Mouse (Mus musculus) G1E-ER4 (cell line): ENCODE results near the gene Rere. TPM values are rescaled to one million over a fixed set of nuclear protein-coding genes. Genes with fewer than 3 reads are reported as not detected.
A peak's percentile ranks its signal among the peaks of the same experiment; 100 is the strongest.

Source experiments
- GATA1 ChIP-seq: IDR thresholded peaks from one replicate; pipeline ENCODE4 v1.8.0; 2012; ENCODE audit warnings: low read length, inconsistent platforms
- polyA plus RNA-seq: library from polyadenylated mRNA; stranded (reverse); fragments of >175 nt; gene quantifications from 2 replicates; pipeline ENCODE4 v1.2.3, GENCODE M21; 2012

Rere gene
- polyA plus RNA-seq, 1 experiment, result 282 TPM

DNA sequence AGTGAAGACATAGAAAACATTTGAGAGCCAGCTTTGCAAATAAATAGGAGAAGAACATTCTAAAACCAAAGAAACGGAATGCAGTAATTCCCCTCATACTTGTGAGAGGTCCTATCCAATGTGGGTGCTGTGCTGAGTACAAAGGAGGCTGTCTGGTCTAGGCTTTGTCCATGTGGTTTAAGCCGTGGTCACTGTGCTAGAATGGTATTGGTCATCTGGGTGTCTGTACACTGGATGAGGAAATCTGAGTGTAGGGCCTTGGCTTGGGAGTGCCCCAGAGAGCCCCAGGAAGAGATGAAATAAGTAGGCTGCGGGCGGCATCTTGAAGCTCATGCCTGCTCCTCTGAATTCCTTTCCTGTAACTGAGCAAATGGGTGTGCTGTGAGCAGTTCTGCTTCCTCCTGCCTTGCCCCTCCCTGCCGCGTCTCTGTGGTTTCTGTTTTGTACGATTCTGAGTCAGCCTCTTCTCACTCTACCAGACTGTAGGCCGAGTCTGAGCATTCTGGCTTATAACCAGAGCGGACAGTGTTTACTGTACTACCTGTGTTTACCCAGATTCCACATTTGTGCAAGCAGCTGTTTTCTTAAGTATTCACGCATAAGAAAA, 263.3 kb downstream of the Rere start:
- TF ChIP-seq GATA1, result no peak

DNA sequence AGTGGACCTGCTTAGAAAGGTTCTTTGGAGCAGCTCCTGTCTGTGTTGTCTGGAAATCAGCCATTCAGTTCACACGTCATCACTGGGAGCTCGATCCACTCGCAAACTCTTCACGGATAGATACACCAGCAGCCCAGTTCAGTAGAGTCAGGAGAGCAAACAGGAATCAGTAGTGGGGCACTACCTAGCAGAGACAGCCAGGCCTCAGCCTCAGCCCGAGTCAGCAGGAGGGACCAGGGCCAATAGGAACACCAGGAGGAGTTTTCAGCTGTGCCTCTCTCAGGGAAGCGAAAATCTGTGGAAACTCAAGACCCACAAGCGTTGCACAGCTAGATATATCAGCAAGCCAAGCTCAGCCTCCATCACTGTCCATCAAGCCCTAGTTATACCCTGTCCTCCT, 264.3 kb downstream of the Rere start:
- no peak for TF ChIP-seq GATA1

DNA sequence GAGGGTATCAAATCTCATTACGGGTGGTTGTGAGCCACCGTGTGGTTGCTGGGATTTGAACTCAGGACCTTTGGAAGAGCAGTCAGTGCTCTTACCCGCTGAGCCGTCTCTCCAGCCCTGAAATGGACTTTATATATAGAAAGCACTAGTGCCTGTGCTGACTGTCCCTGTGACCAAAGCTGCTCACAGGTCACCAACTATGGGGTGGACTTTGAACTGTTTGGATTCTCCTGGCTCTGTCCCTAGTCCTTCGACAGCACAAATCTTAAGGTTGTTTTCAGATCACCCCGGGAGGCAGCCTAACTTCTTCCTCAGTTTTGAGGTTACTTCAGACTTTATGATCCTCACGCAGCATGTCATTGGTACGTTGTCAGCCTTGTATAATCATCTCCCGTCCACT, 267.9 kb downstream of the Rere start:
- TF ChIP-seq GATA1, result no peak

DNA sequence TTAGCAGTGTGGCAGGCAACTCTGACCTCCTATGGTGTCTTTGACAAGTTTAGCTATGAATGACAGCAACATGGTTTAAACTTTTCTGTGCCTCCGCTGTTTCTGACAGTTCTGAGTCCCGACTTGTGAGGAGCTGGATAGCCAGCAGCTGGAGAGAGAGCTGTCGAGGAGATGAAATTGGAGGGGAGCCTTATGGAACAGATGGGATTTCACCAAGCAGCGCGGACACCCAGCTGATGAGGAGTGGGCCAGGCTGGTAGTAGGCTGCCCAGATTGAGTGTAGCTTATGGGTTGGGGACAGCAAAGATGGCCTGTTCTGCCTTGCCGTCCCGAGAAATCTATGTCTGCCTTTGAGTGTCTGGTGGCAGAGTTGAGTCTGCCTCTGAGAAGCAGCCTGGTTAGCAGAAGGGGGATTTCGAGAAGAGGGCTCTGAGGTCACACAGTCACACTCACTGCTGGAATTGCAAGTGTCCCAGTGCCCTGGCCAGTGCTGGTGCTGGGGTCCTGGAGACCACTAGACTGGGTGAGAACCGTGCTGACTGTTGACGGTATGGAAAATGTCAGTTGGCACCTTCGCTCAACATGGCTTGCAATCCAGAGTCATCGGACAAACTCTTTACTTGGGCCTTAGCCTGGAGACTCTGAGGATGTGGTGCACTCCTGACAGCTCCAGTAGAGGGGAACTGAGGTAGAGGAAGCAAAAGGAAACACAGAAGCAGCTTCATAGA, 268.7 kb downstream of the Rere start:
- no peak for TF ChIP-seq GATA1

DNA sequence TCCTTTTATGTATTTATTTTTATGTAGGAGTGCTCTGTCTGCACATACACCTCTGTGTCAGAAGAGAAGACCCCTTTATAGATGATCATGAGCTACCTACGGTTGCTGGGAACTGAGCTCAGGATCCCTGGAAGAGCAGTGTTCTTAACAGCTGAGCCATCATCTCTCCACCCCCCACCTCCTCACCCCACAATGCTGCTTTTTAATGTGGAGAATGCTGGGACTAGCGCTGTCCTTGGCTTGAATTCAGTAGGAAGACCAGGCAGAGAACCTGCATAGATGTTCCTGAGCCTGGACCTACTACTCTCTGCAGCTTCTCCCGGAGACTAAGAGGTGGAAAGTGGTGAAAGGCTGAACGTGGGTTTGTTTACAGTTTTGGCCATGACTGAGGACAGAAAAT, 269.9 kb downstream of the Rere start:
- no peak for TF ChIP-seq GATA1

DNA sequence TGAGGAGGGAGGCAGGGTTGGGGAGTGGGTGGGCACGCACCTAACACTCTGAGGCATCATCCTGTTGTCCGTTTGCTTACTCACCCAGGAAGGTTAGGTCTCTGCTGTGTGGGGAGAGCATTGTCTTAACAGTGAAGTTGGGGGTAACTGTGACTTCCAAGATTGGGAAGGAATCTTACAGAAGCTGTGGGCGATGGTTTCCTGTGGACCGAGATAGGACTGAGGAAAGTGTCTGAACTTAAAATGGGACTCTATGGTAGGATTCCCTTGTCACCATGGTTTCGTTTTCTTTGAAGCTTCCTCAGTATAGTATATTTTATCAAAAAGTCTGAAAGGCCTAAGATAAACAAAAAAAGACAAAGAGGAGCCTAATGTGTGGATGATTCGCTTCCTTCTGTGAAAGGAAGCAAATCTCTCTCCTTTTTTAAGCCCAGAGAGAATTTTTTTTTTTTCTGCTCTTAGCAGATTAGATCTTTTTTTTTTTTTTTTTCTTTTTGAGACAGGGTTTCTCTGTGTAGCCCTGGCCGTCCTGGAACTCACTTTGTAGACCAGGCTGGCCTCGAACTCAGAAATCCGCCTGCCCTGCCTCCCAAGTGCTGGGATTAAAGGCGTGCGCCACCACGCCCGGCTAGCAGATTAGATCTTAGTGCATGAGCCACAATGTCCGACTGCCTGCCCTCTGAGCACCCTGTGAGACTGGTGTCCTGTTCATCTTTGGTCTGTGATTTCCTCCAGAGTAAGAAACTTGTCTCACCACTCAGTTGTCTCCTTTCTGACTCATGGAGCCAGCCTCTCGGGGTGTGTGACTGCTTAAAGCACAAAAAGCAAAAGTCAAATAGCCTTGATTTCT, 271.5 kb downstream of the Rere start:
- TF ChIP-seq GATA1, result peak; percentile 36

DNA sequence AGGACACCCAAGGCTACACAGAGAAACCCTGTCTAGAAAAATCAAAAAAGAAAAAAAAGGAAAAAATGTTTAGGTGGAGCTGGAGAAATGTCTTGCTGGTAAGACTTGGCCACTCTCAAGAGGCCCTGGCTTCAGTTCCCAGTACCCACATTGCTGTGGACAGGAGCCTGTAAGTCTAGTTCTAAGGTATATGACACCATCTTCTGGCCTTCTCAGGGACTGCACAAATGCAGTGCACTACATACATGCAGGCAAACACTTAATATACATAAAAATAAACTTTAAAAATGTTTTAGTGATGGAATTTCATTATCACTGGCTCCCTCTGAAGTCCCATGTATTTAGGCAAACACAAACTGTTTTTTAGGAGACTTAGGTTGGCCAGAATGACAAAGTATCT, 274.3 kb downstream of the Rere start:
- no peak for TF ChIP-seq GATA1

DNA sequence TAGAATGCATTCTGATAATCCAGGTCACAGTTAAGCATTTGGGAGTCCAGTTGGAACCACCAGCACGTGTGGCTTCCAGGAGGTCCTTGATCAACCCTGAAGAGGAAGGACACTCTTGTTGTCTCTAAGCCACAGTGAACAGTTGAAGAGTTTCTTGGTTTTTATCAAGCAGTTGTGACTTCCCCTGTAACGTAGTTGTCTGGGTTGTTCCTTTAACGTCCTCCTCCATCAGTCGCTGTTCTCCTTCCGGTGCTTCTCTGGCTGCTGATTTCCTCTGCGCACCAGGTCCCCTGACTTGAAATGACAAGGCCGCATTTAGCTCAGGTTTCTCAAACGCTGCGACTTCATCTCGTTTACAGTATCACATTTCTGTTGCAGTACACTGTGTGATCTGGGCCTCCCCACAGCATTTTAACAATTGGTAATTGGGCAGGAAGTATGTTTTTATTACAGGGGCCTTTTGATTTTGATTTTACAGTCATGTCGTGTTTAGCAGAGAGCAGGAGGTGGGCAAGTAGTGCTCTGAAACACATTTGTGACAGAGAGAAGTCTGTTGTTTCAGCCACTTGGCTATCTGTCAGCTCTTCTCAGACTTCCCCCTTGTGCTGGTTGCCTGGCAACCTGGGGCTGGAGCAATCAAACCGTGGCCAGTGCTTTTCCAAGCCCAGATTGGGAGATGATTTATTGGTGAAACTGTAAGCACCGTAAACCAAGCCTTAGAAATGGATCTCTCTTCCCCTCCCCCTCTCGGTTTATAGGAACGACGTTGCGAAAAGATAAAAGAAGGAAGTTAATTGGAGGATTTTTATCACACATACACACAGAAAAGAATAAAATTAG, 275.2 kb downstream of the Rere start:
- TF ChIP-seq GATA1, result no peak

DNA sequence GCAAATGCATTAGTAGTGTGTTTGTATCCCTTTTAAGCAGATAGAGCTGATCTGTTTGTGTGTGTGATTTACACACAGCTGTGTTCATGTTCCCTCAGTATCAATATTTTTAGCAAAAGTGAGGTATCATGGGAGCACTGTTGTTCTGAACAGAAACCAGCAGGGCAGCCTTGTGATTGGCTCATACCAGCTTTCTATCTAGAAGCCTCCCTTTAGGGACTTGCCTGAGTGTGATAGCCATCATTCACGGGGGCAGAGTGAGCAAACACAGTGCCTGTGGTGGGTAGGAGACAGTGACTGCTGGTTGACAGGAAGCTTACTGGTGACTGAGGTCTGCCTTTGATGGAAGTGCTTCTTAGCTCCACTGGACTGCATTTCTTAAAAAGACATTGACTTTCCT, 276.5 kb downstream of the Rere start:
- no peak for TF ChIP-seq GATA1

DNA sequence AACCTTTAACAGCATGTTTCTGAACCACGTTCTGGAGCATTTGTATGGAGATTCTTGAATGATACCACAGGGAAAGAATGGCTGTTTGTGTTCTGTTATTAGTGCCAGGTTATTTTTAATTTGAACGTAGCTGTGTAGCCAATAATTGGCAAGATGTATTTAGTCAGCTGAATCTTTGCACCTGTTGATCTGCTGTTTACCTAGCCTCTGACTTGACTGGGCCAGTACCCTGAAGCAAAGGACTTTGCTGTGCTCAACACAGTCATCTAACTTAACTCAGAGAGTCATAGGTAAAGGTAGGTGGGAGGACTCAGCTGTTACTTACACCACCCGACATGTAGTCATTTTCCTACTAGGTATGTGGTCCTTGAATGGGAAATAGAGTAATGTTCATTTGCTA, 278.1 kb downstream of the Rere start:
- no peak for TF ChIP-seq GATA1

DNA sequence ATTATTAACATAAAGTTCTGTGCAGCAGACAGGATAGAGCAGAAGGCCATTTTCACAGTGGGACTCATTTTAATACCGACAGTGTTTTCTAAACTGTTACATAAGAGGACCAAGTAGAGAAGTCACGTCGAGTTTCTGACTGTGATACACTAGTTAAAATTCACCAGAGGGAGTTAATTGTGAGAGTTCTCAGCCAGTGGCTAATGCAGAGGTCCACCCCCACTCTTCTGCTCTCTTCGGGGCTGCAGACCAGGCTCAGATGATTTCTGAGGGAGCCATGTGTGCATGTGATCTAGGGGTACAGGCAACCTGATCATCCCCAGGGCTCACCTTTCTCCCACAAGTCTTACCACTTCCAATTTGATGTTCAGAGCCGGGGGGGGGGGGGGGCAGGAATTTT, 281.8 kb downstream of the Rere start:
- no peak for TF ChIP-seq GATA1

DNA sequence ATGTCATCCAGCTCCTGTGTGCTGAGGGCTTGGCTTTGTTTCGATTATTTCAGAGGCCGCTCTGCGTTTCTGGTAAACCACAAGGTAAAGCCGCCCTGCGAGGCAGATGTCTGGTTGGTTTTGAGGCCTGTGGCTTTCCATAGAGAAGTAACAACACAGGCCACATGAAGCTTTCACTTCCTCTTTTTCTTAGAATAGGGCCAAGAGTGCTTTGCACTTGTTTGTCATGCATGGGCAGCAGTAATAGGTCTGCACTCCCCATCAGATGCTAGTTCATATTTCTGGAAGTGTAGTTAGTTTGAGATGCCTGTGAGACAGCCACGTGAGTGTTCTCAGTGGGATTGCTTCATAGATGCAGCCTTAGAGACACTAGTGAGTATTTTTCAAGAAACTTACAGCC, 284.7 kb downstream of the Rere start:
- TF ChIP-seq GATA1, result no peak

DNA sequence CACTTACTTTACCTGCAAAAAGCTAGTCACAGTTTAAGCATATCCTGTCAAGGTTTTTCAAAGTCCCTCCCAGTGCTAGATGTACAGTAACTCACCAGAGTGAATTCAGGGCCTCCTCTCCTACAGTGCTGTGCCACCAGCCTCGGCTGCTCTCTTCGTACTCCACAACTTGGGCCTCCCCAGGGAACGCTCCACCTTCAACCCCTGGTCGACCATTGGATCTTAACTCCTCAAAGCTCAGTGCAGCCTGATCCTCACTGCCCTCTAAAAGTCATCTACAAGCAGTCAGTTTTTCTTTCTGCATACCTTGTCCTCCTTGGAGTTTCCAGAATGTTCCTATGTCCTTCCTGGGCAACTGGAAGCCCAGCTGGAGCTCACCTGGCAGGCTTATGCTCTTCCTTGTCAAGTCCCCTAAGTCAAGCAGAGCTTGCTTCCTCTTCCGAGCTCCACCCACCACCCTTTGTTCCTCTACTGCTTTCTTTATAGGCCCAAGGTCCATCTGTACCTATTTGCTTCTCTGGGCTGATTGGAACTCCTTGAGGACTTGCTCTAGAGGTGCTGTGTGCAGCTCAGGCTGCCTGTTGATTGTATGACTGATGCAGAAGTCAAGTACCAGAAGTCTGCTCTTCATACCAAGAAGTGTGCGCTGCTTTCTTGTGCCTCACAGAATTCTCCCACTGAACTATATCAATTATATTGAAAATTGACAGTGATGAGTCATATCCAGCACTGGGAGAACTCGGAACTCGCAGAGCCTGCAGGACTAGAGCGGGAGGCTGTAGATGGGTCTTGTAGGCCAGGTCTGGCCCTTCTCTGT, 287.1 kb downstream of the Rere start:
- TF ChIP-seq GATA1, result no peak

DNA sequence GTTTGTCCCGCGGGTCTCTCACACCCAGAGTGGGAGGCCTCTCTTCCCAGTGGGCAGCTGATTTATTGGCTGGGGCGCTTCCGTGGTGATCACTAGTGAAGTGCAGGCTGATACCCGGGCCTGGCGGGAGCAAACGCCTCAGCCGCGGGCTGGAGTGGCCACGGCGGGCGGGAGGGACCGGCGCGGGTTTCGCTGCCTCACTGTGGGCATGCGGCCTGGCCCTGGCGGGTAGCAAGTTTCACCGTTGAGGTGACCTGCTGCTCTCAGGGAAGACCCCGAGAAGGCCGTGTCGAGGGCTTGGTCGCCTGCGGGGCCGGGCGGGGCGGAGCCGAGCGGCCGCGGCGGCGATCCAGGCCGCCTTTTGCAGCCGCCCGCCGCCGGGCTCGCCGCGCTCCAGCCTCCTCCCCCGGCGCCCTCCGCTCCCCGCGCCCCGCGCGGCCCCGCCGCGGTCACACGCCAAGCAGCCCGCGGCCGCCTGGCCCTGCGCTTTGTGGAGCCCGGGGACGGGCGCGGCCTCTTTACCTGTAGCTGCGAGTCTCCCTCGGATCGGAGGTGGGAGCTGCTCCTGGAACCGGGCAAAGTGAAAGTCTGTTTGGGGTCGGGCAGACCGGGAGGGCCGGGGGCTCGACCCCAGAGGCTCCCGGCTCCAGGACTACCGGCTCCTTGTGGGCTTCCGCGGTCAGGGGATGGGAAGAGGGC, 287.8 kb downstream of the Rere start:
- no peak for TF ChIP-seq GATA1
